Mouse (Mus musculus) macrophage (primary cell): ENCODE measurements around the gene Tcp11l1. TPM values are rescaled to one million over a fixed set of nuclear protein-coding genes. Genes with fewer than 3 reads are reported as not detected.

Source experiments
- H3K27ac ChIP-seq: fragments of 350-480 bp; formaldehyde crosslinking; 2 replicates; pipeline ENCODE4 v1.9.0; 2021
- H3K36me3 ChIP-seq: fragments of 350-480 bp; formaldehyde crosslinking; 2 replicates; pipeline ENCODE4 v1.9.0; 2021; ENCODE audit errors: inconsistent target
- H3K4me3 ChIP-seq: fragments of 350-480 bp; formaldehyde crosslinking; 2 replicates; pipeline ENCODE4 v1.9.0; 2021; ENCODE audit errors: inconsistent target
- H3K79me2 ChIP-seq: fragments of 350-480 bp; formaldehyde crosslinking; 2 replicates; pipeline ENCODE4 v1.9.0; 2021; ENCODE audit errors: inconsistent target
- WGBS: methylation state at CpG from one replicate; pipeline ENCODE4 v1.1.7; 2026; ENCODE audit warnings: inconsistent platforms; ENCODE audit not compliant: missing documents; 5-methylcytosine and 5-hydroxymethylcytosine counted together
- polyA plus RNA-seq: library from polyadenylated mRNA; stranded (reverse); fragments of 250-400 nt; gene quantifications from 3 replicates; pipeline ENCODE4 v1.2.4, GENCODE M21; 2018; ENCODE audit warnings: inconsistent platforms

Tcp11l1 gene
- polyA plus RNA-seq, 1 experiment from 2014 or later: 24.4 TPM

DNA sequence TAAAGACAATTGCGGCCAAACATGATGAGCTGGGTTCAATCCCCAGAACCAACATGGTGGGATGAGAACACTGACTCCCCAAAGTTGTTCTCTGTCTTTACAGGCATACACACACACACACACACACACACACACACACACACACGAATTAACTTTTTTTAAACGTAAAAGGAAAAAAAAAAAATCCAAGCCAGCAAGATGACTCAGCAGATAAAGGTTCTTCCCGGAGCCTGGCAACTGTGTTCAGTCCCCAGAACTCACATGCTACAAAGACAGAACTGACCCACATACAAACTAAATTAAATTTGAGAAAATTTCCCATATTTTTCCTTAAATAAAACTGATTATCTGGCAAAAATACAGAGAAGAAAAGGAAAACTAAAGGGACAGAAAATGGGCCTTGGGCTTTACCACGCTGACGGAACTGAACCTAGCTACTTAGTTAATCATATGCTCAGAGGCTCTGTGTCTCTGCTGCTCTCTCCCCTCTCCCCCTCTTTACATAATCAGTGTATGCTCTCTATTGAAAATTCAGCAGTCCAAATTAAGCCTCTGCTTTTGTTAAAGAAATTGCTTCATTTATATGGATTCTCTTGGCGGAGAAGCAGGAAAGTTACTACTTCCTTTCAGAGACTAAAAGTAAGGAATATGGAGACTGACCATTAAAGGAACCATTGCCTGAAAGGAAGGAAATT is 20.7 kb upstream of the Tcp11l1 start:
- no peak overlapping the region; the same call in 1 of the 2 replicates for H3K4me3 ChIP-seq
- peak overlapping the region; percentile 78 for H3K27ac ChIP-seq
- 69% methylated on average over 5 of the region's 7 CpGs for WGBS

DNA sequence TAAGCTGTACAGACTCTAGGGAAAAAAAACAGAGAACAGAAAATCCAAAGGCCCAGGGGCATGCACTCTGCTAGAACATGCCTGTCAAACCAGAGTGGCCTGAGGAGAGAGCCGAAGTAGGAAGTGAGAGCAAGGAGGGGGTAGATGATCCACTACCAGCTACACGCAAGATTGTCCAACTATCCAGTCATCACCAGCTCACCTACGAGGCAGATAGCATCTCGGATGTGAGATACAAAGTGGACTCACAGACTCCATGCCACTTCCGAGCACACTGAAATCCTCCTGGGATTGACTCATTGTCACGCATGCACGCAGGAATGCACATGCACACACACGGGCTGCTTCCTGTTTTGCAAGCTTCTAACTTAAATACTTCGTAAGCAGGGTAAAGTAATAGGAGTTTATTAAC is 20.1 kb upstream of the Tcp11l1 start:
- Histone ChIP-seq H3K36me3 (no peaks in the 10 kb centered on the region), H3K4me3 (peak overlapping the region; percentile 23), H3K79me2 (peaks cover 33% of the 10 kb centered on the region; the same call in 1 of the 2 replicates), H3K27ac (peak overlapping the region; percentile 78)
- WGBS: 5% methylated on average over 9 of the region's 9 CpGs

More for the DNA sequence above, 20.7 kb upstream of the Tcp11l1 start:
- Histone ChIP-seq H3K36me3 (no peaks in the 10 kb centered on the region), H3K79me2 (peaks cover 40% of the 10 kb centered on the region; the same call in 1 of the 2 replicates)

DNA sequence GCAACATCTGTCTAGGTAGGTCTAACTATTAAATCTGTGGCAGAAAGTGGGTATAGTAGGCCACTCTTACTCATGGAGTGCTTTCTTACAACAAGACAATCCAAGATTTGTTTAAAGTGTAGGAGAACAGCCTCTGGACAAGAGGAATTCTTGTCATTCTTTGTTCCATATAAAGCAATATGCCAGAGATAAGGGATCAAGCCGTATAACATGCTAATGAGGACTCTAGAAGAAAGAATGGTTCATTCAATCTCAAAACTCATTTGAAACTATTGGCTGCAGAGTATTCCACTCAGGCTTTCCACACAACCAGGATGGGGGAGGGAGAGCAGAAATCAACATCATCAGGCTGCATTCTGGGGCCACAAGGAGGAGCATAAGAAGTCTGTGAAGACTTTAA is 15.4 kb upstream of the Tcp11l1 start:
- Histone ChIP-seq H3K36me3 (no peaks in the 10 kb centered on the region), H3K4me3 (no peak overlapping the region), H3K79me2 (peaks cover 5% of the 10 kb centered on the region; the same call in 1 of the 2 replicates), H3K27ac (no peak overlapping the region)
- 100% methylated on average over 1 of the region's 1 CpGs for WGBS

DNA sequence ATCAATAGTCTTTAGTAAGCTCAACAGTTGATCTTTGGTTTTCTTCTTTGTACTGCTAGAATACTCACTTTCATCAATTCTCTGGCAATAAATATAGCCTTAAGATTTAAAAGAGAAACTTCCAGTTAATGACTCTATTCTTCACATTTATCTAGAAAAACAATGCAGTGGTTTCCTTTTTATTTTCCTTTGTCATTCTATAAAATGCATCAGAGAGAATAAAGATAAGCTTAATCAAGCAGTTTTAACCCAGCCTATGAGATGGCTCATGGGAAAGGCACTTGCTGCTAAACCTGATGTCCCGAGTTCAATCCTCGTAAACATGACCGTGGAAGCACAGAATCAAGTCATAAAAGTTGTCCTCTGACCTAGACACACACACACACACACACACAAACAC is 10.1 kb upstream of the Tcp11l1 start:
- H3K4me3 ChIP-seq: no peak overlapping the region
- H3K36me3 ChIP-seq: no peaks in the 10 kb centered on the region
- H3K27ac ChIP-seq: no peak overlapping the region
- H3K79me2 ChIP-seq: no peaks in the 10 kb centered on the region
- WGBS: 93% methylated on average over 3 of the region's 3 CpGs

DNA sequence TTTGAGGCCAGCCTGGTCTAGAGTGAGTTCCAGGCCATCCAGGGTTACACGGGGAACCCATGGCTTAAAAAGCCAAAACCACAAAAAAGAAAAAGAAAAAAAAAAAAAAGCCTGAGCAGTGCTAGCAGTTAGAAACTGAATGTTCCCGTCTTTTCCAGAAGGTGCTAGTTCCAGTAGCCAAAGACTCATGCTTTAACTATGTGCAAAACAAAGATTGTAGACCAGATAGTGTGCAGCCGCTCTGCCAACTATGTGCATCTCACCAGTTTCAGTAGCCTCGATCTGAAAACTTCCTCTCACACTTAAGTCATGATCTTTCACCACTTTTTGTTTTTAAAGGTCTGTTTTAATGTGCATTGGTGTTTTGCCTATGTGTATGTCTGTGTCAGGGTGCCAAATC is 5.9 kb upstream of the Tcp11l1 start:
- H3K4me3 ChIP-seq: no peak overlapping the region
- 39% methylated on average over 4 of the region's 4 CpGs for WGBS
- no peaks in the 10 kb centered on the region for H3K36me3 ChIP-seq
- H3K79me2 ChIP-seq: no peaks in the 10 kb centered on the region
- H3K27ac ChIP-seq: no peak overlapping the region

DNA sequence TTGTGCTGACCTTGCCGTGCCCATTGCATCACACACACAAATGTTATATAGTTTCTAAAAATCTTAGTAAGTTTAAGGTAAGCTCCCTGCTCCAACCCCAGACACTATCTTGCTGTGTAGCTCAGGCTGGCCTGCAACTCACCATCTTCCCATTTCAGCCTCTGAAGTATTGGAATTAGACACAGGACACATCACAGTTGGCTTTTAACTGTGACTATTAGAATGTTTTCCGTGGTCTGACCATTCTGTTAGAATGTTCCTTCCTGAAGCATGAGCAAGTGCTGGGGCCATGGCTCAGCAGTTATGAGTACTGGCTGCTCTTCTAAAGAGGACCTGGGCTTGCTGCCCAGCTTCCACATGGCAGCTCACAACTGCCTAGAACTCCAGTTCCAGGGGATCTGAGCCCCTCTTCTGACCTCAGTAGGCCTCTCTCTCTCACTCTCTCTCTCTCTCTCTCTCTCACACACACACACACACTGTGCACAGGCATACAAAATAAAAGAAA is 5.3 kb upstream of the Tcp11l1 start:
- H3K4me3 ChIP-seq: no peak overlapping the region
- 46% methylated on average over 2 of the region's 2 CpGs for WGBS
- H3K27ac ChIP-seq: no peak overlapping the region
- no peaks in the 10 kb centered on the region for H3K79me2 ChIP-seq
- no peaks in the 10 kb centered on the region for H3K36me3 ChIP-seq

DNA sequence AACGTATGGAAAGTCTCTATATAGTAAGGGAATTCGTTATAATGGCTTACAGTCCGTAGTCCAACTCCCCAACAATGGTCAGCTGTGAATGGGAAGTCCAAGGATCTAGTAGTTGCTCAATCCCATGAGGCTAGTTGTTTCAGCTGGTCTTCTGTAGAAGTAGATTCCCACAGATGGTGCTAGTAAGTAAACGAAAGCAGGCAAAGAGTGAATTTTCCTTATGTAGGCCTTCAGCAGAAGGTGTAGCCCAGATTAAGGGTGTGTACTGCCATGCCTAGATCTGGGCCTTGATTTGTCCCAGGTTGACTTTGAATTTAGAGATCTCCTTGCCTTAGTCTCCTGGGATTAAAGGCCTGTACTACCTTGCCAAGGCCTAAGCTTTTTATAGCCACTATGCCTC is 4.3 kb upstream of the Tcp11l1 start, which contains the start of gene Pin1rt1:
Pin1rt1 (minus strand) TSS at position 101 of the 400 bp plus-strand sequence.
- Histone ChIP-seq H3K79me2 (peaks cover 3% of the 10 kb centered on the region; the same call in 1 of the 2 replicates), H3K4me3 (no peak within 1 kb of the TSS), H3K27ac (no peak within 1 kb of the TSS), H3K36me3 (no peaks in the 10 kb centered on the region)
- 95% methylated on average over 4 of the region's 4 CpGs for WGBS

DNA sequence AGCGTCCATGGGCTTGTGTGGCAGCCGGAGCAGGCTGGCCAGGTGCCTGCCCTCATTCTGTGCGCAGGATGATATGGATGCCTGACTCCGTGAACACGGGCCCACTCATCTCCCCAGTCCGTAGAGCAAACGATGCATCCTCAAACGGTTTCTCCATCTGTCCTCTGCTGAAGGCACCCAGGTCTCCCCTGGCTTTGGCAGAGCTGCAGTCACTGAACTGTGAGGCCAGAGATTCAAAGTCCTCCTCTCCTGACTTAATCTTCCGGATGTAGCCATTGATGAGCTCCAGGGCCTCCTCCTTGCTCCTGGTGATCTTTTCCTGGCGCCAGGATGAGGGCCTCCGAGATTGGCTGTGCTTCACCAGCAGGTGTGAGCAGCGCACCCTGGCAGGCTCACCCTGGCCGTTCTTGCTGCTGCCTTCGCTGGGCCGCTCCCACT is 2.3 kb upstream of the Tcp11l1 start:
- Histone ChIP-seq H3K4me3 (no peak overlapping the region), H3K36me3 (no peaks in the 10 kb centered on the region), H3K27ac (no peak overlapping the region), H3K79me2 (peaks cover 19% of the 10 kb centered on the region)
- WGBS: 94% methylated on average over 15 of the region's 15 CpGs

DNA sequence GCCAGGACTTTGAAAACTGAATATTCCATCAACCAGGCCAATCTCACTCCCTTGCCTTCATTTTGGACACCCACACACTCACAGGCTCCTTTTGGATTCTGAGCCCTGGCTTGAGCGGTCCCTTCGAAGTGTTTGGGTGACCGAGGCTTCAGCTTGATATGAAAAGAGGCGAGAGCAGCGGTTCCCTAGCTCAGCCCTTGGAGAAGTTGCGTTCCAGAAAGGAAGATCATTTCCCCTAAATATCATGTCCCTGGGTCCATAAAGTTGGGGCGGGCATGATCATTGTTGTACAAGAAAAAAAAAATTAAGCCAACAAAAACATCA is 479 bp upstream of the Tcp11l1 start:
- peaks cover 36% of the 10 kb centered on the region for H3K79me2 ChIP-seq
- no peaks in the 10 kb centered on the region for H3K36me3 ChIP-seq
- WGBS: 12% methylated on average over 7 of the region's 7 CpGs
- H3K4me3 ChIP-seq: peak overlapping the region; percentile 36
- H3K27ac ChIP-seq: 0 out of 2 replicates have a peak overlapping the region, but pooled peaks have one; percentile 13

DNA sequence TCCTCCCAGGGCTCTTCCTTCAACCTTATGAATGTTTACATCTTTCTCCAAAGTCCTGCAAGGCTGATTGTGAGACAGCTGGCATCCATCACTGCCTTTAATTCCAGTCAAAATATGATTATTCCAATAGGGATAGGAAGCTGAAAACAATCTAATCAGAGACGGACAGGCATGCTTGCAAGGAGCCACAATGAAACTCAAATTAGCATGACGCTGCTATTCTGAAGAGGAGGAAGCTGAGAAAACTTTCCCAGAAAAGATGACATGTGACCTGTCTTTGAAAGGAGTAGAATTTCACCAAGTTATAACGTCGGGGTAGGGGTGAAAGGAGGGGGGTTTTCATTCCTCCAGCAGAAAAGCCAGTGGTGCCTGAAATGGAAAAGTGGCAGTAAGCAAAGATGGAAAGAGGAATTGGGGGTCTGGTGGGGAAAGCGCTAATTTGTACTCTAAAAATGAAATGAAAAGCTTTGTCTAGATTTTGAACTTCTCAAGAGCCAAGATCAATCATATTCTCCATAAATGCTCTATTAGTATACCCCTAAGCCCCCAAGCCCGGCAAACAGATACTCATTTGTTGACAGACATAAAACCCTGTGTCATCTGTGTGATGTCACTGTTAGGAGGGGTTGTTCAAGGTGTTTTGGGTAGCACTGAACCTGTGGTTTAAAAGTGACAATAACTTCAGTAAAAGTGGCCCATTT is 1.1 kb downstream of the Tcp11l1 start:
- H3K36me3 ChIP-seq: 0 out of 2 replicates have a peak, but pooled peaks cover 4% of the 10 kb centered on the region
- H3K4me3 ChIP-seq: peak overlapping the region; percentile 64
- H3K27ac ChIP-seq: peak overlapping the region; percentile 68
- peaks cover 37% of the 10 kb centered on the region for H3K79me2 ChIP-seq
- 13% methylated on average over 6 of the region's 6 CpGs for WGBS

DNA sequence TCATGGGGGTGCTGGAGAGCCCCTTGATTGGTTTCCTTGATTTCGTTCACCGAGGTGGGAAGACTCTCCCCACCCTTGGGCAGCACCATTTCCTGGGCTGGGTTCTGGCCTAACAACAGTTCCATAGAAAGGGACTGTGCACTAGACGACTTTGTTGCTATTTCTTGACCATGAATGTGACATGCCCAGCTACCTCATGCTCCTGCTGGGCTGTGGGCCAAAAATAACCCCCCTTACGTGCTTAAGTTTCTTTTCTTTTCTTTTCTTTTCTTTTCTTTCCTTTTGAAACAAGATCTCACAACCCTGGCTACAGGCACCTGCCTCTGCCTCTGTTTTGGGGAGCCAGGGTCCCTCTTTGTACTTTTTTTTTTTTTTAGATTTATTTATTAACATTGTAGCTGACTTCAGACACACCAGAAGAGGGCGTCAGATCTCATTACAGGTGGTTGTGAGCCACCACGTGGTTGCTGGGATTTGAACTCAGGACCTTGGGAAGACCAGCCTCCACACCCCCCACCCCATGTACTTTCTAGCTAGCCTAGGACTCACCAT is 2.1 kb downstream of the Tcp11l1 start:
- H3K4me3 ChIP-seq: no peak overlapping the region
- H3K36me3 ChIP-seq: peaks cover 13% of the 10 kb centered on the region; the same call in 1 of the 2 replicates
- H3K27ac ChIP-seq: peak overlapping the region; percentile 68; the same call in 1 of the 2 replicates
- H3K79me2 ChIP-seq: peaks cover 37% of the 10 kb centered on the region
- WGBS: 71% methylated on average over 6 of the region's 6 CpGs

DNA sequence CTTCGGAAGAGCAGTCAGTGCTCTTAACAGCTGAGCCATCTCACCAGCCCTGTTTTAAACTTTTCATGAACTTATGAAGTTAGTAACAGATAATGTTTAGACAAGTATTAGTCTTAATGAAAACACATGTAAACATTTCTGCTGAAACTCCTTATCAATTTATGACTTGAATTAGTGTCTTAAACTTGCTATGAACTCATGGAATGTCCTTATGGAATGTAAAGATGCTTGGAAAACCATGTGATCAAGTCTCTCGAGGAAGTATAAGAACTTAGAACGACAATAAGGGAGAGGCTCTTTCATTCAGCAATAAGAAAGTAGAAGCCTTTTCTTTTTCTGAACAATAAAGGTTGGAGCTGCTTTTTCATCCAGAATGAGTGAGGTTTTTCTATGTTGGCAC is 7.6 kb downstream of the Tcp11l1 start:
- Histone ChIP-seq H3K36me3 (peaks cover 18% of the 10 kb centered on the region; the same call in 1 of the 2 replicates), H3K79me2 (peaks cover 18% of the 10 kb centered on the region), H3K27ac (no peak overlapping the region), H3K4me3 (no peak overlapping the region)
- WGBS: 100% methylated on average over 3 of the region's 3 CpGs

DNA sequence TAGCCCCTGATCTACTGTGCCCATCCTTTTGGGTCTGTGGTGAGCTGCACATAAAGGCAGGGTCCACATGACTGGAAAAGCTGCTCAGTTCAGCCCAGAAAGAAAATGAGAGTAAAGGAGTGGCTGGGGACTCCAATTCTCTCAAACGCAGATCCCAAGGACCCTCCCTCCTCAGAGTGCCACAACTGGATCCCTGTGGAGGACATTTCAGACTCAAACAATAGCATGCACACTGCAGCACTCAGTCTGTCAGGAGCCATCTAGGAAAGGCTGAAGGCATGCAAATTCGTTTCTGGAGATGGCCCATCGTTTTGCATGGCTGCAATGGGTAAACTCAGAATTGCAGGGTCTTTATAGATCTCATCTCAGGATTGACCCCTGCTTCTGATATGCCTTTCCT is 8.8 kb downstream of the Tcp11l1 start:
- Histone ChIP-seq H3K27ac (no peak overlapping the region), H3K4me3 (no peak overlapping the region), H3K36me3 (peaks cover 18% of the 10 kb centered on the region; the same call in 1 of the 2 replicates), H3K79me2 (peaks cover 8% of the 10 kb centered on the region; the same call in 1 of the 2 replicates)
- 88% methylated on average over 3 of the region's 3 CpGs for WGBS

DNA sequence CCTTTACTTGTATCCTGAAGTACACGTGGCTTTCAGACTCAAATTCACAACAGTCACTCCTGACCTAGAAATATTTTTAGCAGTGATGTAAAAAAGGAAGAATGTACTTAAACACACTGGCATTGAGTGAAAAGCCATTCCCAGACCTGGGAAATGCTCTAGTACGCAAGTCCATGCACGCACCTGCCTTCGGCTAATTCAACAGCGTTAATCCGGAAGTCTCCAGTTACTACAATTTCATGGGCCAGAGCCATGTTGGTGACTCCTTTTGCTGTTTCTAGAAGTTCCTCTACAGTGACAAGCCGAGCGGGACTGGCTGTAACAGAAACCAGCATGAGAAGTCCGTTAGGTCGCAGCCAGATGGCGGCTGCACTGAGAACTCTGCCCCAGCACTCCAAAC is 12.3 kb downstream of the Tcp11l1 start:
- WGBS: 93% methylated on average over 10 of the region's 11 CpGs
- Histone ChIP-seq H3K4me3 (no peak overlapping the region), H3K79me2 (no peaks in the 10 kb centered on the region), H3K27ac (no peak overlapping the region), H3K36me3 (peaks cover 7% of the 10 kb centered on the region; the same call in 1 of the 2 replicates)
